Mouse (Mus musculus): Measurements from ENCODE around the gene Olfr1162. TPM values are rescaled to one million over a fixed set of nuclear protein-coding genes. Genes with fewer than 3 reads are reported as not detected.

The Olfr1162 gene
- not detected in 2 replicates for polyA plus RNA-seq (2012; rRNA removed; ENCODE audit: low replicate concordance)

GRCm38 (mm10) chr2:88051029-88051428 is at the start of gene Olfr1162:
Olfr1162 (minus strand) TSS chr2:88051129.

DNA sequence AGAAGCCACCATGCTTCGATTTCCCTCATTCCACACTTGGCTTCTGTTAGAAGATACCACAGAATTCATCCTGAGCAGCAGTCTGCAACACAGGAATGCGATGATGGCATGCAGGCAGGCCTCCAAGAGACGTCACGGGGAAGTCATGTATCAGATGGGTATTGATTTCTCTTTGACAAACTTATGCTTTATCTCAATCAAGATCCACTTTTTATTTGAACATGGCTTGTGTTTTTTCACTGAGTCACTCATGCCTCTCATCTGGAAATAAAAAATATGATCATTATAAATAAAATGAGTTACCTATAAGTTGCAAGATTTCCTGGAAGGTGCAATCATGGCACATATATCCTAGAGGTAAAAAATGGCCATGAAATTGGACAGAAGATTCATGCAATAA is 42.9 kb upstream of the Olfr1162 start, which contains the start of gene Olfr1164:
Gene Olfr1164 (minus strand): TSS at position 101 of the 400 bp plus-strand sequence.

DNA sequence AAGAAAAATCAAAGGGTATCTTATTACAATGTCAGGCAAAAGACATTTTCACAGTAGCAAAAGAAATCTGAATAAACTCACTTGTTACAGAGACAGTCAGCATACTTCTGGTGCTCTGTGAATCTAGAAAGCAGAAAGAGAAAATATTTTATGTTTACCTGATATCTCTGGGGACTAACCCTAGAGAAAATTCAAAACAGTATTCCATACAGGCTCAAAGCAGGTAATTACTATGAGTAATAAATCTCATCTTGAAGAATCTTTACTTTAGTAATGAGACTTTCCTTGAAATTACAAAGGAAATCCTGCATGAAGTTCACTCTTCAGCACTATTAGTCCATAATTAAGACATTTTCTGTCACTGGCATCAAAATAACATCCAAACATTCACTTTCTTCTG is 20.8 kb upstream of the Olfr1162 start, which contains the start of gene Olfr1163:
Gene Olfr1163 (minus strand): TSS at position 101 of the 400 bp plus-strand sequence.

GRCm38 (mm10) chr2:88037599-88037998 is 13.3 kb downstream of the Olfr1162 start, which contains the start of gene Olfr73:
Olfr73 (minus strand) TSS chr2:88037699.

DNA sequence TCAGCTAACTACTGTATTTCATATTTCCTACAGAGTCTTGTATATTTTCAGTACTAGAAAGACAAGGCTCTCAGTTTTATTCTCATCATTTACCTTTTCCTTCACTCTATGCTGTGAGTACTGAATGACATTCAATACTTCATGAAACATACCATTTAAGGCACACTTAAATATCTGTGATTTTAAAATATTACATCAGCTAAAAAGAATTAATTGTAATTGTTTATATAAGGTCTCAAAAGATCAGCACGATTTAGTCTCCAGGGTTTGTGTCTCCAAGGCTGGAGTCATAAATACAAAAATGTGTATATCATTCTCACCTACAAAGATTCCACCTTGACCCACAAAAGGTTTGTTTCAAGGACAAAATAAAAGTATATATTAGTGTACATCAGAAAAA is 28.5 kb downstream of the Olfr1162 start, which contains the start of gene Olfr1161:
Gene Olfr1161 (plus strand): TSS at position 301 of the 400 bp plus-strand sequence.

DNA sequence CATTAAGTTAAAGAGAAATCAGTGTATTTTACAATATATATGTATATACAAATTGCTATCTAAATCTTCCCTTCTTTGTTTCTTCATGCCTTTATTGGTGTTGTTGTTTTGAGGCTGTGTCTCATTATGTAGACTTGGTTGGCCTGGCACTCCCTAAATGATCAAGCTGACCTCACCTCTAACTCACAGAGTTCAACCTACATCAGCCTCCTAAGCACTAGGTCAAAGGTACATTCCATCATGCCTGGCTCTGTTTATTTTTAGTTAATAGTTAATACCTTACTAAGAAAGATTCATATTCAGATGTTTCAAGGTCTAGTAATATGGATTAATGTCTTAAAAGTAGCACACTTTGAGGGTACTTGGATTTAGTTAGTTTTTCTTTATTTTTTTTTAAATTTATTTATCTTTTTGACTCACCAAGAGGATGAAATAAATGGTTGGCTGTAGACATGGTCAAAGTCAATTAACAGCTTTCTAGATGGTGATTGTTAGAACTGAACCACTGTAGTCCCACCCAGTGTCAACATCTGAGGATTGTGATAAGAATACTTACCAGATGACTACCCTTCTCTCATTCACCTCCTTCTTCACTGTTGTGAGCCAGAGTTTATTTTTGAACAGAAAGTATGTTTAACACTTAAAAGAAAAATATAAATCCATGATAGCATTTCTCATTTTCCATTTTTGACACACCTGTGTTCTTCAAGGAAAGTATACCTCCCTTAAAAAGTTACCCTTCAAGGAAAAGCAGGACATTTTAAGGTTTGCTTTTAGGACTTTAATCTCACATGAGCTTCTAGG is 43.2 kb downstream of the Olfr1162 start, which contains the start of gene Olfr1160:
Gene Olfr1160 (minus strand): TSS at position 754 of the 804 bp plus-strand sequence.

Other genes starting within 250 kb of the Olfr1162 start
- not detected in 2 replicates for gene Olfr1145, start 241.3 kb downstream of the Olfr1162 start, polyA plus RNA-seq (2012; rRNA removed; ENCODE audit: low replicate concordance)
- gene Olfr1148, start 220.6 kb downstream of the Olfr1162 start, polyA plus RNA-seq (2012; rRNA removed; ENCODE audit: low replicate concordance), result not detected in 2 replicates
- not detected in 2 replicates for gene Olfr1150-ps1, start 207.1 kb downstream of the Olfr1162 start, polyA plus RNA-seq (2012; rRNA removed; ENCODE audit: low replicate concordance)
- not detected in 2 replicates for gene Olfr1151, start 195.3 kb downstream of the Olfr1162 start, polyA plus RNA-seq (2012; rRNA removed; ENCODE audit: low replicate concordance)
- not detected in 2 replicates for gene Olfr1152, start 184.6 kb downstream of the Olfr1162 start, polyA plus RNA-seq (2012; rRNA removed; ENCODE audit: low replicate concordance)
- gene Olfr1153, start 156.2 kb downstream of the Olfr1162 start, polyA plus RNA-seq (2012; rRNA removed; ENCODE audit: low replicate concordance), result not detected in 2 replicates
- not detected in 2 replicates for gene Olfr1154, start 146.0 kb downstream of the Olfr1162 start, polyA plus RNA-seq (2012; rRNA removed; ENCODE audit: low replicate concordance)
- not detected in 2 replicates for gene Olfr1155, start 106.0 kb downstream of the Olfr1162 start, polyA plus RNA-seq (2012; rRNA removed; ENCODE audit: low replicate concordance)
- not detected in 2 replicates for gene Olfr1156, start 98.0 kb downstream of the Olfr1162 start, polyA plus RNA-seq (2012; rRNA removed; ENCODE audit: low replicate concordance)
- gene Olfr1157, start 82.8 kb downstream of the Olfr1162 start, polyA plus RNA-seq (2012; rRNA removed; ENCODE audit: low replicate concordance), result not detected in 2 replicates
- gene Olfr74, start 76.5 kb downstream of the Olfr1162 start, polyA plus RNA-seq (2012; rRNA removed; ENCODE audit: low replicate concordance), result not detected in 2 replicates
- gene Olfr1158, start 61.0 kb downstream of the Olfr1162 start, polyA plus RNA-seq (2012; rRNA removed; ENCODE audit: low replicate concordance), result not detected in 2 replicates
- not detected in 2 replicates for gene Olfr1160, start 42.9 kb downstream of the Olfr1162 start, polyA plus RNA-seq (2012; rRNA removed; ENCODE audit: low replicate concordance)
- not detected in 2 replicates for gene Olfr1161, start 28.4 kb downstream of the Olfr1162 start, polyA plus RNA-seq (2012; rRNA removed; ENCODE audit: low replicate concordance)
- gene Olfr73, start 13.4 kb downstream of the Olfr1162 start, polyA plus RNA-seq (2012; rRNA removed; ENCODE audit: low replicate concordance), result not detected in 2 replicates
- not detected in 2 replicates for gene Olfr1163, start 20.7 kb upstream of the Olfr1162 start, polyA plus RNA-seq (2012; rRNA removed; ENCODE audit: low replicate concordance)
- gene Olfr1164, start 42.8 kb upstream of the Olfr1162 start, polyA plus RNA-seq (2012; rRNA removed; ENCODE audit: low replicate concordance), result not detected in 2 replicates
- gene Olfr1166, start 77.1 kb upstream of the Olfr1162 start, polyA plus RNA-seq (2012; rRNA removed; ENCODE audit: low replicate concordance), result not detected in 2 replicates
- not detected in 2 replicates for gene Olfr1167, start 104.1 kb upstream of the Olfr1162 start, polyA plus RNA-seq (2012; rRNA removed; ENCODE audit: low replicate concordance)
- gene Olfr1168, start 130.8 kb upstream of the Olfr1162 start, polyA plus RNA-seq (2012; rRNA removed; ENCODE audit: low replicate concordance), result not detected in 2 replicates
- not detected in 2 replicates for gene Olfr1170, start 177.2 kb upstream of the Olfr1162 start, polyA plus RNA-seq (2012; rRNA removed; ENCODE audit: low replicate concordance)
- gene Olfr1173, start 228.7 kb upstream of the Olfr1162 start, polyA plus RNA-seq (2012; rRNA removed; ENCODE audit: low replicate concordance), result not detected in 2 replicates

Measured in subcutaneous adipose tissue, adult 2 months (tissue).